ENCODE assay signal across 8 mouse cellular contexts in genomic region chr8:115597226-115597953, GRCm38 (mm10).
DNase-seq lines count a peak whose midpoint lies in the region.

No protein-coding gene starts in this region.

- intact Hi-C loops in left cerebral cortex, postnatal 4 days (cut with DNase I): no loop called here

- peak; percentile 10 for DNase-seq in embryo, embryonic 11 days
- no peak for DNase-seq in embryo, embryonic 10 days (ENCODE audit: low spot score)
- peak; percentile 24 for DNase-seq in lung, postnatal 10 days
- no peak for DNase-seq in lung, postnatal 14 days
- peak; percentile 50 for DNase-seq in heart, adult 8-10 months (ENCODE audit: low spot score)
- DNase-seq in left cerebral cortex, postnatal 4 days: peak; percentile 56
- no peak for DNase-seq in spleen, adult 18-20 months
- no peak for DNase-seq in c-Kit-positive CD71-positive TER-119-positive erythroid progenitor cells, embryonic 14.5 days (ENCODE audit: low spot score)

Comparison
In these comparisons a context has a peak if more than half of its experiments do, and no peak if none do; other contexts are left out.
1. DNase-seq: peak in embryo, embryonic 11 days (single experiment), lung, postnatal 10 days (single experiment), heart, adult 8-10 months (single experiment) and left cerebral cortex, postnatal 4 days (single experiment); none in embryo, embryonic 10 days (single experiment), lung, postnatal 14 days (single experiment), spleen, adult 18-20 months (0 of 2) and c-Kit-positive CD71-positive TER-119-positive erythroid progenitor cells, embryonic 14.5 days (single experiment).